Mouse (Mus musculus) urinary bladder, postnatal 25 days (tissue): ENCODE results near the gene Mast2.
A peak's percentile ranks its signal among the peaks of the same experiment; 100 is the strongest.

Experiments used
- DNase-seq: peaks from one replicate; pipeline ENCODE4 v3.0.0; 2022; ENCODE audit warnings: low spot score

The Mast2 gene

DNA sequence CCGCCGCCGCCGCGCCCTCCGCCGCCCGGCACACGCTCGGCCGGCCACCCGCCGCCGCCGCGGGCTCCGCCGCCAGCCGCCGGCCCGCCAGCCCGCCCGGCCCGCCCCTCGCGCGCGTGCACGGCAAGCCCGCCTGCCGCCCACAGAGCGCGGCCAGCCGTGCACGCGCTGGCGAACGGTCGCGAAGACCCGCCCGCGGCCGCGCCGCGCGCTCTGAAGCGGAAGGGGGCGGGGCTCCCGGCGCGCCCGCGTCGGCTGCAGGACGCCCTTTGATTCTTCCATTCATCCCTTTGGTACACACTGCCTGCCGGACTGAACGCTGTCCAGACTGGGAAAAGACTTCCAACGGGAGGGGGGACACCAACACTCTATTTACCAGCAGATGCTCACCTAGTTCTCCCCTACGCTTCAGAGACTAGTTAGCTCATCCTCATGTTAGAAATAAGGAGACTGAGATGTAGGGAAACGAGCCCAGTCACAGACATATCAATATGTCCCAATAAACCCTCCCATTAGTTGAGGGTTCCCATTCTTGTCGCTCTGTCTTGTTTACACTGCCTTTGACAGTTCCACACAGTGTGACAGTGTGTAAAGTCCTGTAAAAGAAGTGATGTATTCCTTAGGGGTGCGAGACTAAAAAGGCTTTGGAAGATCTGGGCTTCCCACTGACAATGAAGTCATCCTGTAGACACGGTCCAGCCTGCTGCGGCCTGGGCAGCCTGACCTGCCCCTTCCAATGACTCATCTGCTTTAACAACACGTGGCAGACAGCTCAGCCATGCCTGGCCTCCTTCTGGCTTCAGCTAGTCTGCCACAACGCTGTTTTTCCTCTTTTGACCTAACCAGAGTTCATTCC is at the start of gene Mast2:
Gene Mast2, minus strand, starts transcription at position 58 of the 856 bp plus-strand sequence.
- peak; percentile 86 for DNase-seq

- DNase-seq = peak; percentile 95
Observed at GRCm38 (mm10) chr4:116507425-116508218, 43.6 kb upstream of the Mast2 start, which contains the start of gene Ipp. TSS of gene Ipp (plus strand) at chr4:116507549.

GRCm38 (mm10) chr4:116506886-116507424 is 43.0 kb upstream of the Mast2 start:
- DNase-seq = peak; percentile 13

- DNase-seq = no peak
Observed at GRCm38 (mm10) chr4:116499978-116500377, 36.0 kb upstream of the Mast2 start.

DNA sequence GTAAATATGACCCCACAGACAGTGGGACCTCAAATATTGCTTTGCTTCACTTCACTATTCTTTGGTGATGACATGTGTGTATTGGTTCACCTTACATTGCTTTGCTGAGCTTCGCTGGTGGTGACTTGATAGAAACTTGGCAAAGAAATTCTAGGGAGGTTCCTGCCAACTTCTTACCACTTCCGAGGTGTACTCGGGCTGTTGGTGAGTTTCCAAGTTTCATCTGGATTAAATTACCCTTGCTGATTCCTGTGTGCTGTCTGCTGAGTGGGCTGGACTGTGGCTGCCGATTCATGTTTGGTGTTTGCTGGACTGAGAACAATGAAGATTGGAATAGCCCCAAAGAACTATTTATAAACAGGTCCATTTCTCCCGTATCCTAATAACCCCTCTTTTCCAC is 29.7 kb upstream of the Mast2 start:
- DNase-seq = no peak

DNA sequence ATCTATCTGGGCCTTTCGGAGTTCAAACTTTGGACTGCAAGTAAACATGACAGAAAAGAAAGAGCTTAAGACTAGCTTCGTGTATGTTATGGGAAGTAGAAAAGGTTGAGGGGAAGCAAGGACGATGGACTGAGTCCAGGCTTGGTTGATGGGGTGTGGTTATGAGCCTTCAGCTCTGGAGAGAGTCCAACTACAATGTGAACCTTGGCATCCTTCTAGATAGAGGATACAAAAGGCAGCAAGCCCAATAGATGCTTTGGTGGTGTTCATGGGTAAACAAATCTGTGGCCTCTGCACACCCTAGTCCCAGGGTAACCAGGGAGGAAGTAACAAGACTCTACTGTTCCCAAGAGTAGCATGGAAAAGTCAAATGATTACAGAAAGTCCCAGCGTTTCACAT is 28.5 kb upstream of the Mast2 start:
- DNase-seq = no peak

DNA sequence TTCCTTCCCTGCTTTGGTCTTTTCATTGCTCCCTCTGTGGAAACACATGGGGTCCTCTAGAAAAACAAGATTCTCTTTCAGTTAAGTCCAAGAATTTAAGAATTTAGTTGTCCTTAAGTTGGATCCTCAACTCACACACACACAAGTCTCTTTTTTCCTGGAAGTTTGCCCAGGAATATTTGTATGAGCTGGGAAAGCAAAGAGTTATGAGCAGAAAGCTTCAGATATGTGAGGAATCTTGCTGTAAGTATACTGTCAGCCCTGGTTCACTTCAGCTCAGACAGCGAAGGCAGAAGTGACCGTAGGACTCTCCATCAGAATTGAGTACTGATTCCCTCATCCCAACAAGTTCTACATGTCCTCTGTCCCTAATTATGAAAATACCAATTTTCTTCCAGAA is 27.9 kb upstream of the Mast2 start:
- DNase-seq = no peak

- DNase-seq = no peak
Observed at GRCm38 (mm10) chr4:116491119-116491536, 27.1 kb upstream of the Mast2 start.

DNA sequence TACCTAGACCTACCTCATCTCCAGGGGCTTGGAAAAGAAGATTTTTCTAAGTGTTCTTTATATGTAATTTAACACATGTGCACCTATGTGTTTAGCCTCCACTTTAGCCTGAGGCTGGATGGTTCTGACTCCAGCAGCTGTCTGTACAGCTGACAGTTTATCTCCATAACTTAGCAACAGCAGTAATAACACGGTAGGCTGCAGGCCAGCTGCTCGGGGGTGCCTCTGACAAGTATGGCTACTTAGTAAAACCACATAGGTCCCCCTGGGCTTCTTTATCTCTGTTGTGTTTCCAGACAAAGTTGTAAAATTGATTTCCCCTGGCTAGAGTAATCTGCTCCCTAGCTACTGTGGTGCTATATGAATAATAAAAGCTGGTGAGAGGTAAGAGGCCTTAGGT is 19.5 kb upstream of the Mast2 start:
- DNase-seq = no peak

GRCm38 (mm10) chr4:116481322-116481721 is 17.3 kb upstream of the Mast2 start:
- no peak for DNase-seq

GRCm38 (mm10) chr4:116463231-116464125 is 505 bp downstream of the Mast2 start:
- DNase-seq = peak; percentile 35

- no peak for DNase-seq
Observed at GRCm38 (mm10) chr4:116461943-116462342, 2.0 kb downstream of the Mast2 start.

- no peak for DNase-seq
Observed at GRCm38 (mm10) chr4:116451553-116451952, 12.4 kb downstream of the Mast2 start.

DNA sequence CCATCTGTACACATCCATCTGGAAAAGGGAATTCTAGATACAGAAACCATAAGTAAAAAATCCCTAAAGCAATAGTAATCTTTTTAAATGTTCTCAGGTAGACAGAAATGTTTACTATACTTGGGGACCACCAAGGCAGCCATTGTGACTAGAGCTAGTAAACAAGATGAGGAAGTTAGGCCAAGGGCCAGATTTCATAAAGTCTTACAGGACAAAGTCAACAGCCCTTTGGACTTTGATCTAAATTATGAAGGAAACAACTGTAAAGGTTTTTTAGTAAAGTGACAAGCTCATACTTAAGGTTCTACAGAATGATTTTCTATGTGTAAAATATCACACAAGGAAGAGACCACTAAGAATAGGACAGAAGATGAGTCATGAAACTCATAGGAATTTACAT is 14.0 kb downstream of the Mast2 start:
- DNase-seq = no peak

DNA sequence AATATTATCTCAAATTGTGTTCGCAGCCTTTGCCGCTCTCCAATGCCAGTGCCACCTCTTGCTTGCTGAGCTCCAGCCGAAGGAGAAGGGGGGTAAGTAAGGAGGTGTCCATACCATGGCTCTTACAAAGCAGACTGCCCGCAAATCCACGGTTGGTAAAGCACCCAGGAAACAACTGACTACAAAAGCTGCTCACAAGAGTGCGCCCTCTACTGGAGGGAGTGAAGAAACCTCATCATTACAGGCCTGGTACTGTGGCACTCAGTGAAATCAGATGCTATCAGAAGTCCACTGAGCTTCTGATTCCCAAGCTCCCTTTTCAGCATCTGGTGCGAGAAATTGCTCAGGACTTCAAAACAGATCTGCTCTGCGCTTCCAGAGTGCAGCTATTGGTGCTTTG is 15.3 kb downstream of the Mast2 start:
- DNase-seq = peak; percentile 39

- no peak for DNase-seq
Observed at GRCm38 (mm10) chr4:116439383-116439782, 24.6 kb downstream of the Mast2 start.

GRCm38 (mm10) chr4:116438561-116438960 is 25.4 kb downstream of the Mast2 start:
- no peak for DNase-seq

- DNase-seq = no peak
Observed at GRCm38 (mm10) chr4:116435626-116436025, 28.4 kb downstream of the Mast2 start.

- no peak for DNase-seq
Observed at GRCm38 (mm10) chr4:116422186-116422585, 41.8 kb downstream of the Mast2 start.

DNA sequence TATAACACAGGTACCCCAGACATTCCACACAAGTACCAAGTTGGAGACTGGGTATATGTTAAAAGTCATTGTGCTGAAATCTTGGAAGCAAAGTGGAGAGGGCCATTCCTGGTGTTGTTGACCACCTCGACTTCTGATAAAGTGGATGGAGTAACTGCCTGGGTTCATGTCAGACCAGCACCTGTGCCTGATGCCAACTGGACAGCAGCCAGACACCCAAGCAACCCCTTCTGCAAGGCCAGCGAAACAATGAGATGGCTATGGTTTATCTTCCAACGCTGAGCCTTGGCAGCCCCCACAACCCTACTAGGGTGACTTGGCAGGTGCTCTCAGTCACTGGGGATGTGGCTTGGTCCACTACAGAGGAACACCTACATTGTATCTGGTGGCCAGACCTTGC is 42.8 kb downstream of the Mast2 start:
- DNase-seq = no peak

GRCm38 (mm10) chr4:116412993-116413392 is 51.0 kb downstream of the Mast2 start:
- DNase-seq = no peak

GRCm38 (mm10) chr4:116411401-116411800 is 52.6 kb downstream of the Mast2 start:
- DNase-seq = no peak
